Mouse (Mus musculus) spleen, postnatal 36 days (tissue): Measurements from ENCODE around the gene Trappc6a.
"Not testable (repeated sequence)": the region's sequence is repeated elsewhere in the genome, so short reads cannot be mapped to it uniquely, and the experiment has no call there.

ENCODE experiments used
- DNase-seq, 2 experiments: peaks; one replicate each; pipeline ENCODE4 v3.0.0; 2022; ENCODE audit warnings: low spot score in 2 of 2, mixed read lengths in 1 of 2

Gene Trappc6a

DNA sequence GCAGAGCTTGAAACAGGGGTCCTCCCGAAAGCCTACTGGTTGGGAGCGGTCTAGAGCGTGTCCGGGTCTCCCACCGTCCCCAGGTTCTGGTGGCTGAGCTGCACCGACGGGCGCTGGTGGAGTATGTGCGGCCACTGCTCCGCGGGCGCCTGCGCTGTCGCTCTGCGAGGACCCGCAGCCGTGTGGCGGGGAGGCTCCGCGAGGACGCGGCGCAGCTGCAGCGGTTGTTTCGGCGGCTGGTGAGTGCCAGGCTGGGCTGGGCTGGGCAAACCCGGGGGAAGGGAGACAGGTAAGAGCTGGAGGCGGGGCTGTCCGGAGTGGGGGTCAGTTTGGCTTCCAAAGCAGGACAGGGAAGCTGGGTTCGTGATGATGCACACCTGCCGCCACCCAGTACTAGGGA is 18.7 kb upstream of the Trappc6a start:
- no peak for DNase-seq

DNA sequence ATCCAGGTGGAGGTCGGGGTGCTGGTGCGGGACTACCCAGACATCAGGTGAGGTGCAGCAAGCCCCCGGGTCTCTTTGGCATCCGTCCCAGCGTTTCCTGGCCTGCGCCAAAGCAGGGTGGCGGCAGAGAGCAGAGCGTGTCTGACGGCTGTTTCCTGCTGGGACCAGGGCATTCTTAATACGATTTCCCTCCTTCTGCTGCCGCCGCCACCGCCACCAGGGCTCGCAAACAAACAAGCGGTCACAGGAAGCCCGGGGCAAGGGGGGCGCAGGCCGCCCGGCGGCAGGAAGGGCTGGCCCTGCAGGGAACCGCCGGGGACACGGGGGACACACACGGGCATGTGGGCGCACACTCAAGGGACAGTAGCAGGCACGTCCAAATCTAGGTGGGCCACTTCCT is 16.5 kb upstream of the Trappc6a start:
- DNase-seq, result peak in 1 of 2 experiments; percentile 22

- no peak for DNase-seq
These were observed 13.3 kb upstream of the Trappc6a start for GRCm38 (mm10) chr7:19494751-19495474.

DNA sequence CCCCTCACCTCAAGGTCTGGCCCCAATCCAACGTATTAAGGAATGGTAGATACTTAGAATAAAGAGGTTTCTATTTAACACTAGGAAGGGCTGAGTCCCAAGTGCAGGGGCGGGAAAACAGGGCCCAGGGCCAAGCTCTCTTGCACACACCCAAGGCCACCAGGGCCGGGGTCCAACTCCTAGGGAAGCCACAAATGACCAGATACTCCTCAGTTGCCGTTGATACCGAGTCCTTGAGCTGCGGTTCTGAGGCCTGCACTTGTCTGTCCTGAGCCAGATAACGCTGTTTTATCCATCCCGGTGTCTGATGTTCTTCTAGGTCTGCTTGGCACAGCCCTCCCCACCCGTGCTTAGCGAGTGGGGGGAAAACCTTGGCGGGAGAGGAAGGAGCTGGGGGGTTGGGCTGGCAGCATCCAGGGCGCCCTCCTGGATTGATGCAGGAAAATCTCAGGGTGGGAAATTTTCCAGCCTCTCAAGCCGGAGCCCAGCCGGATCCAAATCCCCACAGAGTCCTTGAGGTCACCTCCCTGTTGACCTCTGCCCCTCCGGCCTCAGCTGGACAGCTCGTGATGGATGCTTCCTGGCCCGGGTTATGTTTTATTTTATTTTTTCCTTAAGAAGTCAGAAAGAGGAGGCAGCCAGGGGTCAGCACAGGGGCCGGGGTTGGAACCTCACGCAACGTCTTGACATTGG is 12.5 kb upstream of the Trappc6a start:
- no peak for DNase-seq

- no peak for DNase-seq
These were observed 12.0 kb upstream of the Trappc6a start for GRCm38 (mm10) chr7:19496214-19496555.

- no peak for DNase-seq
These were observed 9.9 kb upstream of the Trappc6a start for GRCm38 (mm10) chr7:19498326-19498725.

DNA sequence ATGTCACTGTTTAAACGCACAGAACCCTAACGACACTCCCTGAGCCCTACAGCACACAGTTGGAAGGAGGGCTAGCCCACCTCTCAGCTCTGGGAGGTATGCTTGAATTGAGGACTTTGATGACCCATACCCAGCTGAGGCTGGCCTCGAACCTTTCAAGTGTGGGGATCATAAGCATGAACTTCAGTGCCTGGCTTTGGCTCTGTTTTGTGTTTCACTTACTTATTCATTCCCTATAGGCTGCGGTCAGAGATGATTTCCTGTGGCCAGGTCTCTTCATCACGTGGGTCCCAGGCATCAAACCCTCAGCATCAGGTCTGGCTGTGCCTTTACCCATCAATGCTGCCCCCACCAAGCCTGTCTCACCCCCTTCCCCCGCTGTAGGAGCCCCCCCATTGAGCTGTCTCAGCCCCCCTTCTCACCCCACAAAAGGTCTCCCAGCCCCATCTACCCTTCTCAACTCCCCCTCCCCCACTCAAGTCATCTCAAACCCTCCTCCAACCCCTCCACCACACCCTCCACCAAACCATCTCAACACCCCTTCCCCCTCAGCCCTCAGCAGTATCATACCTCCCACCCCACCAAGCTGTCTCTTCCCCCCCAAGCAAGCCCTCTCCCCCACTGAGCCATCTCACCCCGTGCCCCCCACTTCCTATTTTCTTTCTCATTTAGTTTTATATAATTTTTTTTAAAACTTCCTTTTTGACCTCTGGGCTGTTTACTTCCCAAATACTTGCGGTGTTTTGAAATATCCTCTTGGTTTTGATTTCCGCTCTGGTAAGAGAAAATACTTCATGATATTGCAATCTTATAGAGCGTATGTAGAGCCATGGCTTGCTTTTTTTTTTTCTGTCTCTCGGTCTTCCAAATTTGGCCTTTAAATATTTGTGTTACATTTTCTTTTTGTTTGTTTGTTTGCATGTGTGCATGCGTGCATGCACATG is 7.5 kb upstream of the Trappc6a start:
- no peak for DNase-seq

- DNase-seq, result no peak
These were observed 6.5 kb upstream of the Trappc6a start for GRCm38 (mm10) chr7:19501658-19502057.

DNA sequence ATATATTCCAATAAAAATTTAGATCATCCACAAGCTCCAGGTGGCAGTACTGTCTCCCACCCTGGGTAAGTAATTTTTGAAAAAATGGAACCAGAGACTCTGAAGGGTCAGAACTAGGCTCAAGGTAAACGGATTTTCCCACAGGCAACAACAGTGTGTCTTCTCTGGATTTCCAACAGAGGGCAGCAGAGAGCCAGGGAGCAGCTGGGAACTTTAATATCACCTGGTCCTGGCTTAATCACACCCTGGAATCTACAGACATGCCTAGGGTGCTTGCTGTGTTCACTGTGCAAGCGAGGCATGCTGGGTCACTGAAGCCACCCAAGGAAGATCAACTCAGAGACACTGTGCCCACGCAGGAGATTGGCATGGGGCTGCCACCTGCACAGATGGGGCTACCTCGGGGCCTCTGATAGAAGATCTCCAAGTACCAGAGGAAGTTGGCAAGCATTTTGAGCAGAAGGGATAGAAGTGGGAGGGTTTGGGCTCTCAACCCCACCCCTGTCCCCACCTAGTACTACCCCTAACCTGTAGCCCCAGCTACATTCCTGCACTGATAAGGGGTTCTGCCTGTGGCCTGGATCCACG is 4.6 kb upstream of the Trappc6a start:
- DNase-seq, result peak; percentile 40 to 56

DNA sequence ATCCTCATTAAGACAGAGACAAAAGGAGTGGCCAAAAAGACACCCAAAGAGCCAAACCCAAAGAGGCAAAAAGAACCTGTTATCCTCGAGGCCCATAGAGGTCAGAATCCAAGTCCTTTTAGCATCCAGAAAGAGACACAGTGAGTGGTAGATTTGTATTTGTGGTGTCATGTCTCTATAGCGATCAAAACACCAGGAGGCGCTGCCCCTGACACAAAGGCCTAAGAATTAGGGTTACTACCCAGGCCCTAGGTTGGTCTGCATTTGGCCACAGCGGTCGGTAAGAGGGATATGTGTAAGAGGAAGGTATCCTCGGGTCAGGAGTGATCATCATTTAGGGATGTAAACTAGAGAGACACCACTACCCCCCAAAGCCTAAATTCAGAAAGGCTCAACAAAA is 1.9 kb upstream of the Trappc6a start:
- DNase-seq, result no peak

- peak; percentile 40 to 45 for DNase-seq
These were observed 1.1 kb upstream of the Trappc6a start for GRCm38 (mm10) chr7:19506969-19507611.

- no peak for DNase-seq
These were observed 598 bp upstream of the Trappc6a start for GRCm38 (mm10) chr7:19507612-19507981.

- DNase-seq, result no peak
These were observed 851 bp downstream of the Trappc6a start for GRCm38 (mm10) chr7:19508924-19509568.

GRCm38 (mm10) chr7:19509786-19510185 is 1.6 kb downstream of the Trappc6a start:
- no peak for DNase-seq

GRCm38 (mm10) chr7:19511934-19512333 is 3.7 kb downstream of the Trappc6a start:
- not testable (repeated sequence) for DNase-seq

- DNase-seq, result no peak
These were observed 4.2 kb downstream of the Trappc6a start for GRCm38 (mm10) chr7:19512353-19512752.

- DNase-seq, result peak in 1 of 2 experiments; percentile 24
These were observed 9.6 kb downstream of the Trappc6a start, which contains the start of gene Nkpd1 for GRCm38 (mm10) chr7:19517652-19518365. TSS of gene Nkpd1 (plus strand) at chr7:19517838.

- no peak for DNase-seq
These were observed 11.8 kb downstream of the Trappc6a start for GRCm38 (mm10) chr7:19520032-19520431.

- no peak for DNase-seq
These were observed 15.0 kb downstream of the Trappc6a start for GRCm38 (mm10) chr7:19523017-19523756.
